Mouse (Mus musculus): ENCODE measurements around the gene Sars2. TPM values are rescaled to one million over a fixed set of nuclear protein-coding genes. Genes with fewer than 3 reads are reported as not detected.
A peak's percentile ranks its signal among the peaks of the same experiment; 100 is the strongest.

Gene Sars2
- polyA plus RNA-seq, 1 experiment from 2014 or later: 8.5 TPM

DNA sequence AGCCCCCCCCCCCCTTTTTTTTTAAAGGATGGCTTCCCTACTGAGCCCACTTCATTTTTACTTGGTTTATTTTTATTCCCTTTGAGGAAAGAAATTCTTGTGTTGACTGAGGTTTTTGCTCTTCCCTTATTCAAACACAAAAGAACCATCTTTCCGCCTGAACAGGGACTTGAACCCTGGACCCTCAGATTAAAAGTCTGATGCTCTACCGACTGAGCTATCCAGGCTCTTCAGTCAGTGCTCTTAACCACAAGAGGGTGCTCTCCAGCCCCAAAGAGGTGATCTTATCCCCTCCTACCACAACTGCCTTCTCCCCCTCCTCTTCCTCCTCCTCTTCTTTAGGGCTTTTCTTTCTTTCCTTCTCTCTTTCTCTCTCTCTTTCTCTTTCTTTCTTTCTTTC lies 52.0 kb downstream of the Sars2 start:
- WGBS (ENCODE audit: insufficient replicate concordance): 29% methylated on average over 2 of the region's 2 CpGs
- peaks cover 26% of the 10 kb centered on the region for H3K4me1 ChIP-seq (ENCODE audit: insufficient read depth)
- DNase-seq: no peak
- no peak overlapping the region for H3K4me2 ChIP-seq (ENCODE audit: low read depth, low read length)
- no peak overlapping the region for H3K27ac ChIP-seq (ENCODE audit: low read depth)
- H3K9me3 ChIP-seq (ENCODE audit: low read length): no peaks in the 10 kb centered on the region
- TF ChIP-seq EP300 (IDR thresholded peaks at IDR 0.05; ENCODE audit: low read depth) (no peak), CTCF (IDR thresholded peaks at IDR 0.05; ENCODE audit: low read depth) (peak; percentile 60)
- H3K36me3 ChIP-seq (replicated peaks; ENCODE audit: insufficient read depth, low read length): no peaks in the 10 kb centered on the region
- ATAC-seq: no peak
- no peaks in the 10 kb centered on the region for H3K27me3 ChIP-seq (ENCODE audit: insufficient read depth, low read length)
- H3K4me3 ChIP-seq (ENCODE audit: low read depth, low read length): no peak overlapping the region
- H3K9ac ChIP-seq (replicated peaks): no peak overlapping the region

DNA sequence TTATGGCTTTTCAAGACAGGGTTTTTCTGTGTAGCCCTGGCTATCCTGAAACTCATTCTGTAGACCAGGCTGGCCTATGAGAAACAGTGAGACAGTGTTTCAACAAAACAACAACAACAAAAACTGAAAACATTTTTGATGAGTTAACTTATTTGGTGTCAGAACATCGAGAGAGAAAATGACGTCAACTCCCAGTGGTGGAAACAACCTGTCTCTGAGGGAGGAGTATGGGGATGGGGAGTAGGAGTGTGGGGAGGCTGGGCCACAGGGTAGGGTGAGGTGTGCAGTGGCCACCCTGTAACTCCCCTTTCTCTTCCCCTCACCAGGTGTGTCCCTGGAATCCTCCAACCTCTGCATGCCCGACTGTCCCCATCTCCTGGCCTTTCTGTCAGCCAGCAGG lies 52.7 kb downstream of the Sars2 start:
- Histone ChIP-seq H3K4me3 (ENCODE audit: low read depth, low read length) (no peak overlapping the region), H3K4me2 (ENCODE audit: low read depth, low read length) (no peak overlapping the region), H3K9me3 (ENCODE audit: low read length) (no peaks in the 10 kb centered on the region), H3K27ac (ENCODE audit: low read depth) (no peak overlapping the region), H3K36me3 (replicated peaks; ENCODE audit: insufficient read depth, low read length) (0 out of 2 replicates have a peak, but pooled peaks cover 2% of the 10 kb centered on the region), H3K27me3 (ENCODE audit: insufficient read depth, low read length) (no peaks in the 10 kb centered on the region), H3K9ac (replicated peaks) (no peak overlapping the region), H3K4me1 (ENCODE audit: insufficient read depth) (peaks cover 21% of the 10 kb centered on the region)
- ATAC-seq: no peak
- no peak for TF ChIP-seq EP300 (IDR thresholded peaks at IDR 0.05; ENCODE audit: low read depth)
- TF ChIP-seq CTCF (IDR thresholded peaks at IDR 0.05; ENCODE audit: low read depth): no peak
- 71% methylated on average over 3 of the region's 3 CpGs for WGBS (ENCODE audit: insufficient replicate concordance)
- no peak for DNase-seq

DNA sequence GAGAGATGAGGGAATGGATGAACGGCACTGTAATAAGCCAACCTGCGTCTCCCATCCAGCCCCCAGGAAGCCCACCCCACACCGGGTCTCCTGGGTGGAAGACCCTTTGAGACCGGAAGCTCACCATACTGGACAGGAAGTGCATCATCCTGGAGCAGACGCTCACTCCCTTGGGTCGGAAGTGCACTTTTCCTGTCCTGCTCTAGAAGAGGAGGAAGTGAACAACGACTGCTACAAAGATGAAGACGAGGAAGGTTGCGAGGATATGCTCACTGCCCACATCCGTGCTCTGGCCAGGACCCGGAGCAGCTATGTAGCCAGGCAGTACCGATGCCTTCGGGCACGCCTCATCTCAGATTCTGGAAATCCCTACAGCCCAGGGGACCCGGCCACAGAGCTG lies 54.0 kb downstream of the Sars2 start:
- DNase-seq (no peak), ATAC-seq (peak; percentile 13; the same call in 1 of the 2 replicates)
- Histone ChIP-seq H3K27ac (ENCODE audit: low read depth) (peak overlapping the region; percentile 83), H3K4me1 (ENCODE audit: insufficient read depth) (peaks cover 15% of the 10 kb centered on the region), H3K9me3 (ENCODE audit: low read length) (no peaks in the 10 kb centered on the region), H3K4me2 (ENCODE audit: low read depth, low read length) (peak overlapping the region; percentile 71), H3K4me3 (ENCODE audit: low read depth, low read length) (peak overlapping the region; percentile 29), H3K36me3 (replicated peaks; ENCODE audit: insufficient read depth, low read length) (0 out of 2 replicates have a peak, but pooled peaks cover 2% of the 10 kb centered on the region), H3K27me3 (ENCODE audit: insufficient read depth, low read length) (no peaks in the 10 kb centered on the region), H3K9ac (replicated peaks) (peak overlapping the region; percentile 56)
- no peak for TF ChIP-seq CTCF (IDR thresholded peaks at IDR 0.05; ENCODE audit: low read depth)
- TF ChIP-seq EP300 (IDR thresholded peaks at IDR 0.05; ENCODE audit: low read depth): no peak
- 21% methylated on average over 15 of the region's 15 CpGs for WGBS (ENCODE audit: insufficient replicate concordance)

DNA sequence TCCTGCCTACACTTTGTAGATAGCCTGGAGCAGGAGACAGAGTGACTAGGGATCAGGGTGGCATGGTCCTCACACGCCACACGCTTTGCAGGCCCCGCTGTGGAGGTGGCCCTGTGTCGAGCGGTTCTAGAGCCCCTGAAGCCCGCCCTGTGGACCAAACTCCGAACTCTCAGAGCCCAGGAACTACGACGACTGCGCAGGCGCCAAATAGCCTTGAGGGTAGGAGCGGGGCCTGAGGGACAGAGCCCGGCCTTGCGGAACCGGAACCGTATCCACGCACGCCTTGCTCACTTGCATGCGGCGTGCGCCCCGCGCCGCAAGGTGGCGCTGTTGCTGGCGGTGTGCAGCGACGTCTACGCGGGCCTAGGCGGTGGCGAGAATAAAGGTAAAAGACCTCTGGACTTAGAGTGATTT lies 54.8 kb downstream of the Sars2 start:
- Histone ChIP-seq H3K4me3 (ENCODE audit: low read depth, low read length) (peak overlapping the region; percentile 29), H3K9ac (replicated peaks) (peak overlapping the region; percentile 56), H3K27me3 (ENCODE audit: insufficient read depth, low read length) (no peaks in the 10 kb centered on the region), H3K36me3 (replicated peaks; ENCODE audit: insufficient read depth, low read length) (0 out of 2 replicates have a peak, but pooled peaks cover 2% of the 10 kb centered on the region), H3K4me2 (ENCODE audit: low read depth, low read length) (peak overlapping the region; percentile 71), H3K4me1 (ENCODE audit: insufficient read depth) (peaks cover 15% of the 10 kb centered on the region), H3K9me3 (ENCODE audit: low read length) (no peaks in the 10 kb centered on the region), H3K27ac (ENCODE audit: low read depth) (peak overlapping the region; percentile 83)
- ATAC-seq: peak; percentile 86
- DNase-seq: peak; percentile 88
- peak; percentile 100 for TF ChIP-seq CTCF (IDR thresholded peaks at IDR 0.05; ENCODE audit: low read depth)
- TF ChIP-seq EP300 (IDR thresholded peaks at IDR 0.05; ENCODE audit: low read depth): no peak
- WGBS (ENCODE audit: insufficient replicate concordance): 3% methylated on average over 32 of the region's 32 CpGs

DNA sequence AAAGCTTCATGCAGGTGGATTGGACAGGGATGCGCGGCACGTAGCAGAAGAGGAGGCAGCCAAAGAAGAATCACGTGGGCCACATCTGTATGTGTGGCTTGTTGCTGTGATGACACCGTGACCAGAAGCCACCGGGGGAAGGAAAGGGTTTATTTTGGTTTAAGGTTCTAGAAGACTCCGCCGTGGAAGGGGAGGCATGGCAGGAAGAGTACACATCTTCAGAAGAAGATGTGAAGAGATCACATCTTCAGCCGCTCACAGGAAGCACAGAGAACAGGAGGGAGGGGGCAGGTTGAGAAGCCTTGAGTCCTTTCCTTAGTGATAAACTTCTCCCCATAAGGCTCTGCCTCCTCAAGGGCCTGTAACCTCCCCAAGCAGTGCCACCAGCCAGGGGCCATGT lies 58.2 kb downstream of the Sars2 start:
- Histone ChIP-seq H3K36me3 (replicated peaks; ENCODE audit: insufficient read depth, low read length) (0 out of 2 replicates have a peak, but pooled peaks cover 2% of the 10 kb centered on the region), H3K27me3 (ENCODE audit: insufficient read depth, low read length) (no peaks in the 10 kb centered on the region), H3K9ac (replicated peaks) (no peak overlapping the region), H3K9me3 (ENCODE audit: low read length) (no peaks in the 10 kb centered on the region), H3K4me3 (ENCODE audit: low read depth, low read length) (no peak overlapping the region), H3K27ac (ENCODE audit: low read depth) (no peak overlapping the region), H3K4me1 (ENCODE audit: insufficient read depth) (peaks cover 36% of the 10 kb centered on the region), H3K4me2 (ENCODE audit: low read depth, low read length) (no peak overlapping the region)
- ATAC-seq: no peak
- WGBS (ENCODE audit: insufficient replicate concordance): 86% methylated on average over 9 of the region's 9 CpGs
- TF ChIP-seq CTCF (IDR thresholded peaks at IDR 0.05; ENCODE audit: low read depth) (no peak), EP300 (IDR thresholded peaks at IDR 0.05; ENCODE audit: low read depth) (no peak)
- DNase-seq: no peak

DNA sequence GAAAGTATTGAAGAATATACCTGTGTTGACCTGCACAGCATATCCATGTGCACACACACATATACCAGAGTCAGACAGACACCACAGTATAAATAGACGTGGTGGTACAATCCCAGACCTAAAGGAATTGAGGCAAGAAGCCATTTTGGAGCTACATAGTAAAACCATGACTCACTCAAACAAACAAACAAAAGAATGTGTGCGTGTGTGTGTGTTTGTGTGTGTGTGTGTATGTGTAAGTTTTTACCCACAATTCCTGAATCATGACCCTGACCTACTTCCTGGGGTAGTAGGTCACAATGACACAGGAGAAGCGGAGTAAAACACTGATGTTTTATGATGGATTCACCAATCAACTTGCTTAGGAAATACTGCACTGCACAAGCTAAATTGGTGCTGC lies 59.7 kb downstream of the Sars2 start:
- 58% methylated on average over 3 of the region's 3 CpGs for WGBS (ENCODE audit: insufficient replicate concordance)
- H3K27ac ChIP-seq (ENCODE audit: low read depth): no peak overlapping the region; the same call in 1 of the 2 replicates
- TF ChIP-seq EP300 (IDR thresholded peaks at IDR 0.05; ENCODE audit: low read depth) (no peak), CTCF (IDR thresholded peaks at IDR 0.05; ENCODE audit: low read depth) (no peak)

More for the DNA sequence above, 59.7 kb downstream of the Sars2 start:
- Histone ChIP-seq H3K27me3 (ENCODE audit: insufficient read depth, low read length) (no peaks in the 10 kb centered on the region), H3K9me3 (ENCODE audit: low read length) (no peaks in the 10 kb centered on the region), H3K36me3 (replicated peaks; ENCODE audit: insufficient read depth, low read length) (0 out of 2 replicates have a peak, but pooled peaks cover 2% of the 10 kb centered on the region), H3K4me1 (ENCODE audit: insufficient read depth) (peaks cover 26% of the 10 kb centered on the region), H3K9ac (replicated peaks) (no peak overlapping the region), H3K4me2 (ENCODE audit: low read depth, low read length) (no peak overlapping the region), H3K4me3 (ENCODE audit: low read depth, low read length) (no peak overlapping the region)
- ATAC-seq (peak; percentile 58), DNase-seq (no peak)

Measured in liver, postnatal 0 days (tissue).